Mouse (Mus musculus) forebrain, postnatal 0 days (tissue): ENCODE results near the gene Ptprh. TPM values are rescaled to one million over a fixed set of nuclear protein-coding genes. Genes with fewer than 3 reads are reported as not detected.

Experiments
- ATAC-seq: fragments of 200-750 bp; cut with Nextera tagmentation; 2 replicates; pipeline ENCODE4 v1.8.0; 2017; ENCODE audit warnings: mild to moderate bottlenecking, moderate library complexity
- DNase-seq: peaks from one replicate; pipeline ENCODE4 v3.0.0-alpha.2; 2015
- H3K27ac ChIP-seq: fragments of 300-500 bp; sonication (generic); 2 replicates; pipeline ENCODE4 v1.5.1; 2014; ENCODE audit warnings: low read depth, mild to moderate bottlenecking, antibody characterized with exemption, low read length, moderate library complexity, mixed read lengths
- H3K27me3 ChIP-seq: fragments of 300-500 bp; sonication (generic); 2 replicates; pipeline ENCODE4 v1.6.1; 2014; ENCODE audit warnings: mild to moderate bottlenecking, low read length, mixed read lengths; ENCODE audit not compliant: insufficient read depth
- H3K36me3 ChIP-seq: fragments of 300-500 bp; sonication (generic); 2 replicates; pipeline ENCODE4 v1.6.1; 2014; ENCODE audit warnings: mild to moderate bottlenecking, moderate library complexity; ENCODE audit not compliant: insufficient read depth
- H3K4me1 ChIP-seq: fragments of 300-500 bp; sonication (generic); 2 replicates; pipeline ENCODE4 v1.6.1; 2014; ENCODE audit warnings: antibody characterized with exemption; ENCODE audit not compliant: insufficient read depth
- H3K4me2 ChIP-seq: fragments of 300-500 bp; sonication (generic); 2 replicates; pipeline ENCODE4 v1.6.1; 2014; ENCODE audit warnings: low read depth, mild to moderate bottlenecking, moderate library complexity
- H3K4me3 ChIP-seq: fragments of 300-500 bp; sonication (generic); 2 replicates; pipeline ENCODE4 v1.5.1; 2014; ENCODE audit warnings: low read depth, low read length, mixed read lengths
- H3K9ac ChIP-seq: fragments of 300-500 bp; sonication (generic); 2 replicates; pipeline ENCODE4 v1.6.1; 2014; ENCODE audit warnings: mild to moderate bottlenecking
- H3K9me3 ChIP-seq: fragments of 300-500 bp; sonication (generic); 2 replicates; pipeline ENCODE4 v1.6.1; 2016; ENCODE audit warnings: low read length
- CTCF ChIP-seq: sonication (generic); IDR thresholded peaks from 2 replicates; pipeline ENCODE4 v1.5.1; 2016; ENCODE audit warnings: antibody characterized with exemption, control low read depth, low read depth
- WGBS: fragments of 180-500 bp; shearing (Covaris S2); extraction: QIAGEN DNeasy Blood & Tissue Kit; methylation state at CpG from one replicate; pipeline ENCODE4 v1.1.7; 2014; 5-methylcytosine and 5-hydroxymethylcytosine counted together
- polyA plus RNA-seq: library from polyadenylated mRNA; unstranded; fragments of >200 nt; fragmentation: Nextera tagmentation; extraction: Ambion mirVana; gene quantifications from 2 replicates; pipeline ENCODE4 v1.2.1, GENCODE M21; 2015
- total RNA-seq: library from RNA; depleted of rRNA; stranded (reverse); fragments of >200 nt; gene quantifications from 2 replicates; pipeline ENCODE4 v1.2.3, GENCODE M21; 2014

Gene Ptprh
- total and polyA plus RNA-seq, 2 experiments from 2014 or later, result 1.1 to 2.9 TPM

- DNase-seq (no peak), ATAC-seq (no peak)
- no peak overlapping the region for H3K4me3 ChIP-seq
- TF ChIP-seq CTCF, result no peak
- peaks cover 64% of the 10 kb centered on the region for H3K36me3 ChIP-seq
- no peak overlapping the region for H3K27ac ChIP-seq
- H3K9me3 ChIP-seq, result no peaks in the 10 kb centered on the region
- H3K9ac ChIP-seq, result no peak overlapping the region
- no peaks in the 10 kb centered on the region for H3K4me1 ChIP-seq
- WGBS, result 90% methylated on average over 6 of the region's 6 CpGs
- no peak overlapping the region for H3K4me2 ChIP-seq
- no peaks in the 10 kb centered on the region for H3K27me3 ChIP-seq
These were observed 39.4 kb upstream of the Ptprh start for GRCm38 (mm10) chr7:4643225-4643624.

- Histone ChIP-seq H3K4me2 (no peak overlapping the region), H3K9ac (no peak overlapping the region), H3K27me3 (no peaks in the 10 kb centered on the region), H3K9me3 (no peaks in the 10 kb centered on the region), H3K27ac (no peak overlapping the region), H3K4me3 (no peak overlapping the region), H3K36me3 (peaks cover 71% of the 10 kb centered on the region), H3K4me1 (no peaks in the 10 kb centered on the region)
- DNase-seq (no peak), ATAC-seq (no peak)
- TF ChIP-seq CTCF, result no peak
- 94% methylated on average over 7 of the region's 7 CpGs for WGBS
These were observed 38.1 kb upstream of the Ptprh start for GRCm38 (mm10) chr7:4641956-4642355.

- H3K9ac ChIP-seq, result no peak overlapping the region
- no peaks in the 10 kb centered on the region for H3K4me1 ChIP-seq
- no peak overlapping the region for H3K4me2 ChIP-seq
- no peak for ATAC-seq
- H3K9me3 ChIP-seq, result no peaks in the 10 kb centered on the region
- H3K27ac ChIP-seq, result no peak overlapping the region
- peaks cover 72% of the 10 kb centered on the region for H3K36me3 ChIP-seq
- H3K4me3 ChIP-seq, result no peak overlapping the region
- H3K27me3 ChIP-seq, result no peaks in the 10 kb centered on the region
- 81% methylated on average over 11 of the region's 11 CpGs for WGBS
- no peak for DNase-seq
- no peak for TF ChIP-seq CTCF
These were observed 37.3 kb upstream of the Ptprh start for GRCm38 (mm10) chr7:4641155-4641554.

- no peak for ATAC-seq
- TF ChIP-seq CTCF, result no peak
- WGBS, result 91% methylated on average over 4 of the region's 4 CpGs
These were observed 32.3 kb upstream of the Ptprh start for GRCm38 (mm10) chr7:4636179-4636578.

GRCm38 (mm10) chr7:4631031-4631430 lies 27.2 kb upstream of the Ptprh start, which contains the start of gene Tmem86b:
Gene Tmem86b (minus strand): TSS chr7:4631422.
- H3K4me3 ChIP-seq, result no peak within 1 kb of the TSS
- H3K27me3 ChIP-seq, result no peaks in the 10 kb centered on the region
- H3K27ac ChIP-seq, result no peak within 1 kb of the TSS
- no peaks in the 10 kb centered on the region for H3K9me3 ChIP-seq
- 94% methylated on average over 4 of the region's 4 CpGs for WGBS
- ATAC-seq, result no peak
- DNase-seq, result no peak
- no peaks in the 10 kb centered on the region for H3K4me1 ChIP-seq
- H3K36me3 ChIP-seq, result peaks cover 58% of the 10 kb centered on the region
- no peak for TF ChIP-seq CTCF
- no peak within 1 kb of the TSS for H3K9ac ChIP-seq
- H3K4me2 ChIP-seq, result no peak within 1 kb of the TSS

More at GRCm38 (mm10) chr7:4636179-4636578, 32.3 kb upstream of the Ptprh start:
- no peak overlapping the region for H3K27ac ChIP-seq
- no peak for DNase-seq
- no peaks in the 10 kb centered on the region for H3K4me1 ChIP-seq
- peaks cover 76% of the 10 kb centered on the region for H3K36me3 ChIP-seq
- H3K4me2 ChIP-seq, result no peak overlapping the region
- no peaks in the 10 kb centered on the region for H3K9me3 ChIP-seq
- H3K27me3 ChIP-seq, result no peaks in the 10 kb centered on the region
- H3K9ac ChIP-seq, result no peak overlapping the region
- H3K4me3 ChIP-seq, result no peak overlapping the region

GRCm38 (mm10) chr7:4630198-4630597 lies 26.4 kb upstream of the Ptprh start:
- 94% methylated on average over 1 of the region's 1 CpGs for WGBS
- TF ChIP-seq CTCF, result no peak
- DNase-seq, result no peak
- H3K4me2 ChIP-seq, result no peak overlapping the region
- no peaks in the 10 kb centered on the region for H3K9me3 ChIP-seq
- H3K9ac ChIP-seq, result no peak overlapping the region
- no peak overlapping the region for H3K27ac ChIP-seq
- H3K4me1 ChIP-seq, result no peaks in the 10 kb centered on the region
- no peaks in the 10 kb centered on the region for H3K27me3 ChIP-seq
- ATAC-seq, result no peak
- H3K4me3 ChIP-seq, result no peak overlapping the region
- peaks cover 51% of the 10 kb centered on the region for H3K36me3 ChIP-seq

- Histone ChIP-seq H3K36me3 (peaks cover 46% of the 10 kb centered on the region), H3K27me3 (no peaks in the 10 kb centered on the region), H3K4me1 (no peaks in the 10 kb centered on the region), H3K4me2 (no peak overlapping the region), H3K27ac (no peak overlapping the region), H3K9ac (no peak overlapping the region), H3K4me3 (no peak overlapping the region), H3K9me3 (no peaks in the 10 kb centered on the region)
- ATAC-seq (no peak), DNase-seq (no peak)
- WGBS, result 91% methylated on average over 5 of the region's 5 CpGs
- TF ChIP-seq CTCF, result no peak
These were observed 25.7 kb upstream of the Ptprh start for GRCm38 (mm10) chr7:4629586-4629985.
